Mouse (Mus musculus) erythroblast, embryonic 14.5 days (primary cell): ENCODE results near the gene Nup214.

Source experiments
- GATA1 ChIP-seq: IDR thresholded peaks from 2 replicates; pipeline ENCODE4 v1.6.1; 2012; ENCODE audit warnings: low read length, inconsistent platforms, mixed read lengths
- TAL1 ChIP-seq: IDR thresholded peaks from 3 replicates; pipeline ENCODE4 v1.6.1; 2012; ENCODE audit warnings: low read length, inconsistent platforms, mixed read lengths

- TF ChIP-seq GATA1 (no peak), TAL1 (no peak)
These were observed 110.6 kb downstream of the Nup214 start for GRCm38 (mm10) chr2:32084872-32085199.
